Mouse (Mus musculus): Measurements from ENCODE around the gene Ylpm1. TPM values are rescaled to one million over a fixed set of nuclear protein-coding genes. Genes with fewer than 3 reads are reported as not detected.

Ylpm1 gene
- polyA plus RNA-seq, 1 experiment = 14.2 TPM

DNA sequence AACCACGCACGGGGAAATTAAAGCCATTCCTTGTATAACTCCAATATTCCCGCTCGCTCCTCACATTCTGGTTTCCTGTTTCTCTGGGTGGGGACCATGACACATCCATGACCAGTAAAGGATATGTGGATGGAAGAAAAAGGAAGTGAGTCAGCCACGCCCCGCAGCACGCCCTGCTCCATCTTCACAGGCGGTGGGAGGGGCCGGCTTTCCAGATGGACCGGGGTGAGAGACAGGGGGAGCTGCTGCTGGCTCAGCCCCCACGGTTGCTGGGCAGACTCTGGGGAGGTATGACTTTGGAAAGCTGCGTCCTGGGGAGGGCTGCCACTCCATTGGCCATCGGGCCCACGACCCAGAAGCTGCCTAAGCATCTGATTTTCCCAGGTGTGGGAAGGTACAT lies 97.9 kb downstream of the Ylpm1 start:
- 49% methylated on average over 14 of the region's 14 CpGs for WGBS
- Histone ChIP-seq H3K27ac (ENCODE audit: insufficient read depth, low read length) (no peak overlapping the region), H3K4me3 (ENCODE audit: extremely low read depth, insufficient read depth, insufficient read length) (no peak overlapping the region), H3K4me1 (ENCODE audit: control insufficient read depth, insufficient read depth, insufficient read length) (no peaks in the 10 kb centered on the region), H3K36me3 (ENCODE audit: control insufficient read depth, insufficient read depth, low read length) (no peaks in the 10 kb centered on the region), H3K27me3 (ENCODE audit: control insufficient read depth, insufficient read depth, low read length) (no peaks in the 10 kb centered on the region)
- no peak for DNase-seq (ENCODE audit: low read depth in 1 of 2, low spot score in 2 of 2)
- no peak for TF ChIP-seq POLR2A (IDR thresholded peaks at IDR 0.05; ENCODE audit: low read depth, low read length)
- no peak for TF ChIP-seq CTCF (IDR thresholded peaks at IDR 0.05; ENCODE audit: extremely low read depth, insufficient read depth, insufficient read length, insufficient replicate concordance)

DNA sequence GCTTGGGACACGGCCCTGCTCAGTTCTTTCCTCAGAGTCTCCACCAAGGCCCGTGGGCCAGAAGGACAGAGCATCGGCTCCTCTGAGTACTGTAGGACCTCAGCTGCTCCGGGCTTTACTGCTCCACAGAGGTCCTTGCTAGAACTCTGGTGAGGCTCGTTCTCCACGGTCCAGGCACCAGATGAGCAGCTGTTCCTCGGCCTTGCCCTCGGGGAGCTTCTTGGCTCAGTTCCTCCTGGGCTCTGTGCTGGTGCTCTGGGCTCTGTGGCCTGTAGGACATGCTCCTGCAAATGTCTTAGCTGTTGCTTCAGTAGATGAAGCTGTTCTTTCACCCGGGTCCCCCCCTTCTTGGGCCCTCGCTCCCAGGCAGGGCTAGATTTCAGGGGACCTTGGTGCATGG lies 98.6 kb downstream of the Ylpm1 start:
- DNase-seq (ENCODE audit: low read depth in 1 of 2, low spot score in 2 of 2) = no peak
- TF ChIP-seq CTCF (IDR thresholded peaks at IDR 0.05; ENCODE audit: extremely low read depth, insufficient read depth, insufficient read length, insufficient replicate concordance) (no peak), POLR2A (IDR thresholded peaks at IDR 0.05; ENCODE audit: low read depth, low read length) (no peak)
- WGBS = 81% methylated on average over 10 of the region's 10 CpGs
- H3K36me3 ChIP-seq (ENCODE audit: control insufficient read depth, insufficient read depth, low read length) = no peaks in the 10 kb centered on the region
- no peak overlapping the region for H3K27ac ChIP-seq (ENCODE audit: insufficient read depth, low read length)
- H3K27me3 ChIP-seq (ENCODE audit: control insufficient read depth, insufficient read depth, low read length) = no peaks in the 10 kb centered on the region
- H3K4me3 ChIP-seq (ENCODE audit: extremely low read depth, insufficient read depth, insufficient read length) = no peak overlapping the region
- H3K4me1 ChIP-seq (ENCODE audit: control insufficient read depth, insufficient read depth, insufficient read length) = no peaks in the 10 kb centered on the region

DNA sequence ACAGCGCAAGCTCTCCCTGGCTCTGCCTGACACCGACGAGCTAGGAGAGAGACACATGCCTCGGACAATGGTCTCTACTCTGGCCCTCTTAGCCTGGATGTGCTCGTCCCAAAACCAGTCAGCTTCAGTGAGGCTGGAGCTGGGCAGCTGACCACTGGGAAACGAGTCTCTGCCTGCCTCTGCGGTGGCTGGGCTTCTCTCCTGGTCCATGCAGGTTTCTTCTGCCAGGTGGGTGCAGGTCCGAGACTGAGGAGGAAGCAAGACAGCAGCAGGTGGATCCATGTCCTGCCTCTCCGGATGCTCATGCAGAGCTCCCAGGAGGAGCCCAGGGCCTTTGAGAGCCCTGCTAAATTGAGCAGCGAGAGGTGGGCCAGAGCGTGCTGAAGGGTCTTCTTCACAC lies 99.0 kb downstream of the Ylpm1 start:
- DNase-seq (ENCODE audit: low read depth in 1 of 2, low spot score in 2 of 2) = no peak
- no peaks in the 10 kb centered on the region for H3K4me1 ChIP-seq (ENCODE audit: control insufficient read depth, insufficient read depth, insufficient read length)
- no peaks in the 10 kb centered on the region for H3K36me3 ChIP-seq (ENCODE audit: control insufficient read depth, insufficient read depth, low read length)
- no peak overlapping the region for H3K4me3 ChIP-seq (ENCODE audit: extremely low read depth, insufficient read depth, insufficient read length)
- H3K27ac ChIP-seq (ENCODE audit: insufficient read depth, low read length) = no peak overlapping the region
- TF ChIP-seq POLR2A (IDR thresholded peaks at IDR 0.05; ENCODE audit: low read depth, low read length) = no peak
- no peak for TF ChIP-seq CTCF (IDR thresholded peaks at IDR 0.05; ENCODE audit: extremely low read depth, insufficient read depth, insufficient read length, insufficient replicate concordance)
- H3K27me3 ChIP-seq (ENCODE audit: control insufficient read depth, insufficient read depth, low read length) = no peaks in the 10 kb centered on the region
- 93% methylated on average over 11 of the region's 11 CpGs for WGBS

DNA sequence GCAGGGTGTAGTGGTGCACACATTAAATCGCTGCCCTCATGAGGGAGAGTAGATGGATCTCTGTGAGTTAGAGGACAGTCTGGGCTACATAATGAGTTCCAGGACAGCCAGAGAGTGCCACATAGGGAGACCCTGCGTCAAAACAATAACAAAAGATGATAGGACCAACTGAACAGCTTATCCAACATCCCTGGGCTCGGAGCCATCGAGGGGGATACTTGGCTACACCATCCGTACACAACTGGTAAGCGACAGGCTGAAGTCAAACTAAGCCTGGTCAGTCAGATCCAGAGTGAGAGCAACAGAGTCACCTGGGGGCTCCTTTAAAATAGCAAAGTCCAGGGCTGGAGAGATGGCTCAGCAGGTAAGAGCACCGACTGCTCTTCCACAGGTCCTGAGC lies 99.7 kb downstream of the Ylpm1 start:
- Histone ChIP-seq H3K27ac (ENCODE audit: insufficient read depth, low read length) (no peak overlapping the region), H3K27me3 (ENCODE audit: control insufficient read depth, insufficient read depth, low read length) (no peaks in the 10 kb centered on the region), H3K4me3 (ENCODE audit: extremely low read depth, insufficient read depth, insufficient read length) (no peak overlapping the region), H3K4me1 (ENCODE audit: control insufficient read depth, insufficient read depth, insufficient read length) (no peaks in the 10 kb centered on the region), H3K36me3 (ENCODE audit: control insufficient read depth, insufficient read depth, low read length) (no peaks in the 10 kb centered on the region)
- TF ChIP-seq CTCF (IDR thresholded peaks at IDR 0.05; ENCODE audit: extremely low read depth, insufficient read depth, insufficient read length, insufficient replicate concordance) (no peak), POLR2A (IDR thresholded peaks at IDR 0.05; ENCODE audit: low read depth, low read length) (no peak)
- 96% methylated on average over 7 of the region's 7 CpGs for WGBS
- DNase-seq (ENCODE audit: low read depth in 1 of 2, low spot score in 2 of 2) = no peak

DNA sequence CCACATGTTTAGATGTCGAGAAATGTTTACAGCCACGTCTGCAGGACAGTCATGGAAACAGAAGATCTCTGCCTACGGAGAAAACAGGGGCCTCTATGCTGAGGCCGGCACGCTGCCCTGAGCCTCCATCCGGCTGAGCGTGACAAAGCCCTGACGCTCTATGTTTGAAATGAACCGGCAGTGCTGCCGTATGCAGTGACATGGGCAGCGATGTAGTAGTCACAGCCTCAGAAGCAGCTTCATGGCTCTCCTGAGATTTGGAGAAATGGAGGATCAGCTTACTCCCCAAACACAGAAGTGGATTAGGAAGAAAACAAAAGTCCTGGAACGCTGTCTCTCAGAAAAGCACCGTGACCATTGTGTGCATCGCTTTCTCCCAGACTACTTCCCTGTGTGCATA lies 104.9 kb downstream of the Ylpm1 start:
- 91% methylated on average over 14 of the region's 14 CpGs for WGBS
- DNase-seq (ENCODE audit: low read depth in 1 of 2, low spot score in 2 of 2) = no peak

DNA sequence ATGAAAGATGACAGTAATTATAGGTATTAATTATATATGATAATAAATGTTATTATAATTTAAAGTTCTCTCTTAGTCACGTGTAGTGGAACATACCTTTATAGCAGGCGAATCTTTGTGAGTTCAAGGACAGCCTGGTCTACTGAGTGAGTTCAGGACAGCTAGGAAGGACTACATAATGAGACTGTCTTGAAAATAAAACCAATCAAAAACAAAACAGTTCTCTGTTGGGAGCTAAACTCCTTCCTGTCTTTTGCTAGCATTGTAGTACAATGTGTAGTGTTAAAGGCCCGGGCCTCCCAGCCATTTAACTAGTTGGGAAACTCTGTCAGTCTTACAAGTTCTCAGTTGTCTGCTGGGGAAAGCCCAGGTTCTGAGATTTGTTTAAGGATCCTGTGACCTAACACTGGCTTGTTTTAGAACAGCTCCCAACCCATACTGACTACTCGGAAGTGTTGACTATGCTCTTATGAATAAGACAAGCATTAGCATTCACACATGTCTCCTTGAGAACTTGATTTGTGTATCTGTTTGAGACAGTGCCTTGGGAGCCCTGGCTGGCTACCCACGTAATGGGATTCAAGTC lies 105.5 kb downstream of the Ylpm1 start:
- 92% methylated on average over 5 of the region's 5 CpGs for WGBS
- no peak overlapping the region for H3K4me3 ChIP-seq (ENCODE audit: extremely low read depth, insufficient read depth, insufficient read length)
- no peak for DNase-seq (ENCODE audit: low read depth in 1 of 2, low spot score in 2 of 2)
- H3K4me1 ChIP-seq (ENCODE audit: control insufficient read depth, insufficient read depth, insufficient read length) = no peaks in the 10 kb centered on the region
- no peak overlapping the region for H3K27ac ChIP-seq (ENCODE audit: insufficient read depth, low read length)
- H3K36me3 ChIP-seq (ENCODE audit: control insufficient read depth, insufficient read depth, low read length) = no peaks in the 10 kb centered on the region
- TF ChIP-seq CTCF (IDR thresholded peaks at IDR 0.05; ENCODE audit: extremely low read depth, insufficient read depth, insufficient read length, insufficient replicate concordance) (no peak), POLR2A (IDR thresholded peaks at IDR 0.05; ENCODE audit: low read depth, low read length) (no peak)
- H3K27me3 ChIP-seq (ENCODE audit: control insufficient read depth, insufficient read depth, low read length) = no peaks in the 10 kb centered on the region

More for the DNA sequence above, 104.9 kb downstream of the Ylpm1 start:
- Histone ChIP-seq H3K27me3 (ENCODE audit: control insufficient read depth, insufficient read depth, low read length) (no peaks in the 10 kb centered on the region), H3K4me3 (ENCODE audit: extremely low read depth, insufficient read depth, insufficient read length) (no peak overlapping the region), H3K4me1 (ENCODE audit: control insufficient read depth, insufficient read depth, insufficient read length) (no peaks in the 10 kb centered on the region), H3K27ac (ENCODE audit: insufficient read depth, low read length) (no peak overlapping the region), H3K36me3 (ENCODE audit: control insufficient read depth, insufficient read depth, low read length) (no peaks in the 10 kb centered on the region)
- no peak for TF ChIP-seq POLR2A (IDR thresholded peaks at IDR 0.05; ENCODE audit: low read depth, low read length)
- no peak for TF ChIP-seq CTCF (IDR thresholded peaks at IDR 0.05; ENCODE audit: extremely low read depth, insufficient read depth, insufficient read length, insufficient replicate concordance)

- DNase-seq (ENCODE audit: low read depth in 1 of 2, low spot score in 2 of 2) = no peak
- no peaks in the 10 kb centered on the region for H3K36me3 ChIP-seq (ENCODE audit: control insufficient read depth, insufficient read depth, low read length)
- no peak overlapping the region for H3K4me3 ChIP-seq (ENCODE audit: extremely low read depth, insufficient read depth, insufficient read length)
- TF ChIP-seq CTCF (IDR thresholded peaks at IDR 0.05; ENCODE audit: extremely low read depth, insufficient read depth, insufficient read length, insufficient replicate concordance) = no peak
- no peak for TF ChIP-seq POLR2A (IDR thresholded peaks at IDR 0.05; ENCODE audit: low read depth, low read length)
- H3K4me1 ChIP-seq (ENCODE audit: control insufficient read depth, insufficient read depth, insufficient read length) = no peaks in the 10 kb centered on the region
- 78% methylated on average over 8 of the region's 8 CpGs for WGBS
- no peaks in the 10 kb centered on the region for H3K27me3 ChIP-seq (ENCODE audit: control insufficient read depth, insufficient read depth, low read length)
- H3K27ac ChIP-seq (ENCODE audit: insufficient read depth, low read length) = no peak overlapping the region
Observed at GRCm38 (mm10) chr12:85103096-85103495, 107.0 kb downstream of the Ylpm1 start.

Data from spleen, adult 2 months (tissue).